Mouse (Mus musculus): ENCODE data around the gene Mpeg1.

Mpeg1 gene

GRCm38 (mm10) chr19:12460282-12461249, at the start of gene Mpeg1:
Gene Mpeg1, plus strand, starts transcription at chr19:12460779.
- no peak for DNase-seq

- no peak for DNase-seq
Observed at GRCm38 (mm10) chr19:12413737-12414136, 46.8 kb upstream of the Mpeg1 start.

GRCm38 (mm10) chr19:12417361-12417760, 43.2 kb upstream of the Mpeg1 start, which contains the start of gene Olfr1441:
Gene Olfr1441, plus strand, starts transcription at chr19:12417433.
- DNase-seq, result no peak

- DNase-seq, result no peak
Observed at GRCm38 (mm10) chr19:12418312-12418711, 42.3 kb upstream of the Mpeg1 start.

GRCm38 (mm10) chr19:12420555-12420954, 40.0 kb upstream of the Mpeg1 start:
- DNase-seq, result no peak

- DNase-seq, result no peak
Observed at GRCm38 (mm10) chr19:12421680-12422079, 38.9 kb upstream of the Mpeg1 start.

GRCm38 (mm10) chr19:12427101-12427500, 33.5 kb upstream of the Mpeg1 start:
- no peak for DNase-seq

- DNase-seq, result no peak
Observed at GRCm38 (mm10) chr19:12427605-12428004, 33.0 kb upstream of the Mpeg1 start, which contains the start of gene Pfpl. Gene Pfpl, plus strand, starts transcription at chr19:12427905.

- no peak for DNase-seq
Observed at GRCm38 (mm10) chr19:12433033-12433432, 27.5 kb upstream of the Mpeg1 start.

GRCm38 (mm10) chr19:12435011-12435416, 25.6 kb upstream of the Mpeg1 start:
- no peak for DNase-seq

GRCm38 (mm10) chr19:12435750-12436524, 24.6 kb upstream of the Mpeg1 start:
- DNase-seq, result no peak

- no peak for DNase-seq
Observed at GRCm38 (mm10) chr19:12439581-12439980, 21.0 kb upstream of the Mpeg1 start.

- DNase-seq, result no peak
Observed at GRCm38 (mm10) chr19:12440103-12440725, 20.4 kb upstream of the Mpeg1 start.

- DNase-seq, result no peak
Observed at GRCm38 (mm10) chr19:12442560-12442959, 18.0 kb upstream of the Mpeg1 start.

GRCm38 (mm10) chr19:12445014-12445413, 15.6 kb upstream of the Mpeg1 start:
- DNase-seq, result no peak

GRCm38 (mm10) chr19:12457401-12458066, 3.0 kb upstream of the Mpeg1 start:
- DNase-seq, result no peak

GRCm38 (mm10) chr19:12459516-12459915, 1.1 kb upstream of the Mpeg1 start:
- DNase-seq, result no peak

- no peak for DNase-seq
Observed at GRCm38 (mm10) chr19:12462851-12463721, 2.5 kb downstream of the Mpeg1 start.

- DNase-seq, result no peak
Observed at GRCm38 (mm10) chr19:12463722-12464035, 3.1 kb downstream of the Mpeg1 start.

GRCm38 (mm10) chr19:12464127-12464526, 3.5 kb downstream of the Mpeg1 start:
- DNase-seq, result no peak

- DNase-seq, result no peak
Observed at GRCm38 (mm10) chr19:12464674-12465073, 4.1 kb downstream of the Mpeg1 start.
